Mouse (Mus musculus) lung, adult 2 months (tissue): ENCODE measurements around the gene Rbms3.

Source experiments
- CTCF ChIP-seq: fragments of 200-500 bp; IDR thresholded peaks from 2 replicates; pipeline ENCODE4 v1.5.1; 2011; ENCODE audit warnings: mild to moderate bottlenecking, low read length, control low read depth; ENCODE audit not compliant: insufficient read depth
- POLR2A ChIP-seq: fragments of 200-500 bp; IDR thresholded peaks from 2 replicates; pipeline ENCODE4 v1.6.1; 2011; ENCODE audit warnings: low read depth, mild to moderate bottlenecking, control low read depth, low read length, borderline replicate concordance; ENCODE audit errors: extremely low read depth

- no peak for TF ChIP-seq CTCF
- no peak for TF ChIP-seq POLR2A
Observed at GRCm38 (mm10) chr9:117051935-117052334, 577.8 kb downstream of the Rbms3 start.
